Mouse (Mus musculus): Measurements from ENCODE around the gene Vmn2r86. TPM values are rescaled to one million over a fixed set of nuclear protein-coding genes. Genes with fewer than 3 reads are reported as not detected.

Gene Vmn2r86
- polyA plus RNA-seq (2014; fragmentation: Illumina TruSeq; extraction: RNeasy Lipid Tissue Mini Kit (QIAGEN cat#74804); ENCODE audit: insufficient read depth, low read depth, low replicate concordance) = not detected

GRCm38 (mm10) chr10:130455950-130456349 lies at the start of gene Vmn2r86:
Vmn2r86 (minus strand) TSS chr10:130456050.

GRCm38 (mm10) chr10:130497296-130497695 lies 41.4 kb upstream of the Vmn2r86 start, which contains the start of gene Vmn2r87:
Vmn2r87 (minus strand) TSS chr10:130497396.

GRCm38 (mm10) chr10:130429603-130430002 lies 26.2 kb downstream of the Vmn2r86 start, which contains the start of gene Vmn2r85:
Vmn2r85 (minus strand) TSS chr10:130429703.

GRCm38 (mm10) chr10:130394232-130394631 lies 61.6 kb downstream of the Vmn2r86 start, which contains the start of gene Vmn2r84:
Vmn2r84 (minus strand) TSS chr10:130394332.

Other genes starting within 250 kb of the Vmn2r86 start
- gene Olfr827, start 241.6 kb downstream of the Vmn2r86 start, polyA plus RNA-seq (2014; fragmentation: Illumina TruSeq; extraction: RNeasy Lipid Tissue Mini Kit (QIAGEN cat#74804); ENCODE audit: insufficient read depth, low read depth, low replicate concordance) = not detected
- not detected for gene Neurod4, start 175.8 kb downstream of the Vmn2r86 start, polyA plus RNA-seq (2014; fragmentation: Illumina TruSeq; extraction: RNeasy Lipid Tissue Mini Kit (QIAGEN cat#74804); ENCODE audit: insufficient read depth, low read depth, low replicate concordance)
- 1.8 TPM for gene Tespa1, start 133.2 kb downstream of the Vmn2r86 start, polyA plus RNA-seq (2014; fragmentation: Illumina TruSeq; extraction: RNeasy Lipid Tissue Mini Kit (QIAGEN cat#74804); ENCODE audit: insufficient read depth, low read depth, low replicate concordance)
- not detected for gene Vmn2r84, start 61.7 kb downstream of the Vmn2r86 start, polyA plus RNA-seq (2014; fragmentation: Illumina TruSeq; extraction: RNeasy Lipid Tissue Mini Kit (QIAGEN cat#74804); ENCODE audit: insufficient read depth, low read depth, low replicate concordance)
- gene Vmn2r85, start 26.3 kb downstream of the Vmn2r86 start, polyA plus RNA-seq (2014; fragmentation: Illumina TruSeq; extraction: RNeasy Lipid Tissue Mini Kit (QIAGEN cat#74804); ENCODE audit: insufficient read depth, low read depth, low replicate concordance) = not detected
- not detected for gene Vmn2r87, start 41.3 kb upstream of the Vmn2r86 start, polyA plus RNA-seq (2014; fragmentation: Illumina TruSeq; extraction: RNeasy Lipid Tissue Mini Kit (QIAGEN cat#74804); ENCODE audit: insufficient read depth, low read depth, low replicate concordance)